Mouse (Mus musculus) monocyte, adult 59 days (primary cell): Measurements from ENCODE around the gene Olfr769. TPM values are rescaled to one million over a fixed set of nuclear protein-coding genes. Genes with fewer than 3 reads are reported as not detected.

Experiments used
- total RNA-seq, 2 experiments: library from RNA; stranded (reverse); gene quantifications; one replicate each; pipeline ENCODE4 v1.2.4; 2023

Gene Olfr769
- total RNA-seq = not detected

DNA sequence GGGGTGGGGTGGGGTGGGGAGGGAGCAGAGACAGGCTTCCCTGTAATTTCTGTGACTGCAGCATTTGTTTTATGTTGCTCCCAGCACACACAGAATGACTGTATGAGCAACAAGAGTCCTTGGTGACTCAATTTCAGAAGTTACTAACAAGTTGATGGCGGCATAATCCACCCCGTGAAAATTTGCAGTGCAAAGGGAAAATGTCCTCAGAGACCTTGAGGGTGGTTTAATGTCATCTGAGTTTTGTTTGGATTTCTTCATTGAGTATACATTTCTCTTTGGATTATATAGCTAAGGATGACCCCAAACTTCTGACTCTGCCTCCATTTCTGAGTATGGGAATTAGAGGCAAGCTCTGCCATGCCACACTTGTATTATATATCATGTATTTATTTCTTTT, at the start of gene Olfr769:
Gene Olfr769 (minus strand): TSS at position 101 of the 400 bp plus-strand sequence.

DNA sequence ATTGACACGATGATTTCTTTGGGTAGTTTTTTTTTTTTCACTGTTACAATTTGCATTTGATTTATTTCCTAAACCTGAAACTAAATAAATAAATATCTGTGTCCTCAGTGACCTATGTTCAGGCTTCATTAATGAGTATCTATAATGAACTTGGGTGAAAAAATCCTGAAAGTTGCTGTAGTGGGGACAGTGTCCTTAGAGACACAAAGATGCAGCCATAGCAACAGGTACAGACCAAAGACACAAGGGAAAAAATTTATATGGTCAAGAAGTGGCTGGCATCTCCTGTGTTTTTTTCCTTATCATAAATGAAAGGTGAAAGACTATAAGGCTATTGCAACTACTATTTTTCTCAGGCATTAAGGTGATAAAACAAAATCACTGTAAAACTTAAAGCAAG, 47.0 kb upstream of the Olfr769 start, which contains the start of gene Olfr771:
Gene Olfr771 (minus strand): TSS at position 101 of the 400 bp plus-strand sequence.

DNA sequence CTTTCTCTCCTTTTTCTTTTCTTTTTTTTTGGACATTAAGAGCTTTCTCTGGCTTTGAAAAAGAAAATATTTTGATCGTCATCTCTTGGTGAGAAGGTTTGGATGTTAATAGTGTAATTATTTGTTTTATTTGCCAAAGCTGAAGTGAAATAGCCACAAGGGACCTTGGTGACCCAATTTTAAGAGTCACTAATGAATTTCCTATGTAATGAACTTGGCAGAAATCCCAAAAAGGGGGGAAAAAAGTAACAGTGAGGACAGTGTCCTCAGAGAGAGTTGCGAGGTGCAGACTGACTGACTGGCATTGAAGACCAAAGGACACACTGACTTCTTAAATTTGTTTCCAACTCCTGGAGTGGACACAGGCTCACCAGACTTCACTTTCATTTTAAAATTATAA, 21.2 kb upstream of the Olfr769 start, which contains the start of gene Olfr770:
Gene Olfr770 (minus strand): TSS at position 101 of the 400 bp plus-strand sequence.

DNA sequence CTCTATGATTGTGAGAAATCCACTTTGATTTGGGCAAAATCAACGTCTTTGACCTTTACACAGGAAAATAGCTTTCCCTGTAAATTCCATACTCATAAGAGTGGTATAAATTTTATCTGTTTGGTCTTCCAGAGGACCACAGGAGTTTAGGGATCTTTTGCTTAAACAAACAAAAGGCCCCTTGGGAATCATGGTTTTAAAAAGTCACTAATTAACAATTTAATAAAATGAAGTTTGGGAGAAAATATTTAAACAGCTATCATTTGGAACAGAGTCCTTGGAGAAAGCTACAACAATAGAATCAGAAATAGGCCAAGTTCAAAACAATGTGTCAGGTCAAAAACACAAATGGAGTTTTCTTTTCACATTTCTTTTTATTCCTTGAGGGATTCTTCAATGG, 18.4 kb downstream of the Olfr769 start, which contains the start of gene Olfr768:
Gene Olfr768 (minus strand): TSS at position 101 of the 400 bp plus-strand sequence.

DNA sequence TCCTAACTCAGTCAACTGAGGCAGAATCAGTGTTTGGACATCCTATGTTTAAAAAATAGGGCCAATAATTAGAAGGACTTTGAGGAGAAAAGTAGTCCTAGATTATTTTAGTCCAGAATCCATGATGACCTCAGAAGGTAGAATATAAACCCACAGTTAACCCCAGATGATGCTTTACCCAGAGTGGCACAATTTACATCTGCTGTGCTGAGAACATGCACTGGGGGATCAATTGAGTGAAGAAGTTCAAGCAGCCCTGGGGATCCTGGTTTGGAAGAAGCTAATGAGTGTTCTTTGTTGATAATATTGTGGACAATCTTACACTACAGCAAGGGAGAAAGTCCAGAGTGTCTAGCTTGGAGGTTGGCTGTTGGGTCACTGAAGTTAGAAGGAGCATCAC, 34.9 kb downstream of the Olfr769 start, which contains the start of gene Olfr767:
Gene Olfr767 (minus strand): TSS at position 101 of the 400 bp plus-strand sequence.

DNA sequence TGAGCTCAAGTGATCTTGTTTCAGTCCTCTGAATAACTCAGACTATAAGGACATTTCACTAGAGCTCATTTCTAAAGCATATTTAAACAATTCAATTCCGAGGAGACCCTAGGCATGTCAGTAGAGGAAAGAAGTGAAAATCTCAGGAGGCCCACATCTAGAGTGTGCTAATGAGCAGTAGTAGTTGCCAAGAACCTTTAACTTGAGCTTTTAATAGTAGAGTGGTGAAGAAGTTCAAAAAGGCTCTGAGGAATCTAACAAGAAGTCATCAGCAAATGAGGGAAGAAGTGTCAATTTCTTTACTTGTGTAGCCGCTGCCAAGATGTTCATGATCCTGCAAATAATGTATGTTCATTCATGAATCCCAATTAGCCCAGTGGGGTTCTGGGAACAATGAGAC, 48.8 kb downstream of the Olfr769 start, which contains the start of gene Olfr766-ps1:
Gene Olfr766-ps1 (minus strand): TSS at position 101 of the 400 bp plus-strand sequence.

Other genes starting within 250 kb of the Olfr769 start
- gene Gdf11, start 226.1 kb downstream of the Olfr769 start, total RNA-seq = under 1 TPM; 0.43 to 0.50 TPM
- gene Cd63, start 216.9 kb downstream of the Olfr769 start, total RNA-seq = 1 to 10 TPM; 3.9 to 5.2 TPM
- 1 to 10 TPM; 4.9 to 5.2 TPM for gene Rdh5, start 195.0 kb downstream of the Olfr769 start, total RNA-seq
- gene Bloc1s1, start 193.8 kb downstream of the Olfr769 start, total RNA-seq = 100 to 1,000 TPM in 1 of 2 experiments, 10 to 100 TPM in 1; 85.1 to 109 TPM
- gene Itga7, start 184.0 kb downstream of the Olfr769 start, total RNA-seq = not detected
- gene Mettl7b, start 156.9 kb downstream of the Olfr769 start, total RNA-seq = not detected
- gene Olfr9, start 128.4 kb downstream of the Olfr769 start, total RNA-seq = not detected
- not detected for gene Olfr763, start 107.1 kb downstream of the Olfr769 start, total RNA-seq
- not detected for gene Olfr764-ps1, start 78.0 kb downstream of the Olfr769 start, total RNA-seq
- not detected for gene Olfr765, start 67.9 kb downstream of the Olfr769 start, total RNA-seq
- gene Olfr766-ps1, start 48.9 kb downstream of the Olfr769 start, total RNA-seq = not detected
- gene Olfr767, start 35.0 kb downstream of the Olfr769 start, total RNA-seq = not detected
- not detected for gene Olfr768, start 18.5 kb downstream of the Olfr769 start, total RNA-seq
- gene Olfr770, start 21.1 kb upstream of the Olfr769 start, total RNA-seq = not detected
- not detected for gene Olfr771, start 46.9 kb upstream of the Olfr769 start, total RNA-seq
- not detected for gene Olfr772, start 60.1 kb upstream of the Olfr769 start, total RNA-seq
- not detected for gene Olfr773, start 69.6 kb upstream of the Olfr769 start, total RNA-seq
- gene Olfr774, start 118.3 kb upstream of the Olfr769 start, total RNA-seq = not detected
- gene Olfr775, start 130.6 kb upstream of the Olfr769 start, total RNA-seq = not detected
- not detected for gene Olfr776, start 141.3 kb upstream of the Olfr769 start, total RNA-seq
- gene Olfr777, start 153.6 kb upstream of the Olfr769 start, total RNA-seq = not detected
- gene Olfr780, start 200.3 kb upstream of the Olfr769 start, total RNA-seq = not detected
- not detected for gene Olfr781, start 211.0 kb upstream of the Olfr769 start, total RNA-seq
- gene Olfr782, start 231.0 kb upstream of the Olfr769 start, total RNA-seq = not detected